ENCODE assay signal across 23 mouse cellular contexts in the genomic region with DNA sequence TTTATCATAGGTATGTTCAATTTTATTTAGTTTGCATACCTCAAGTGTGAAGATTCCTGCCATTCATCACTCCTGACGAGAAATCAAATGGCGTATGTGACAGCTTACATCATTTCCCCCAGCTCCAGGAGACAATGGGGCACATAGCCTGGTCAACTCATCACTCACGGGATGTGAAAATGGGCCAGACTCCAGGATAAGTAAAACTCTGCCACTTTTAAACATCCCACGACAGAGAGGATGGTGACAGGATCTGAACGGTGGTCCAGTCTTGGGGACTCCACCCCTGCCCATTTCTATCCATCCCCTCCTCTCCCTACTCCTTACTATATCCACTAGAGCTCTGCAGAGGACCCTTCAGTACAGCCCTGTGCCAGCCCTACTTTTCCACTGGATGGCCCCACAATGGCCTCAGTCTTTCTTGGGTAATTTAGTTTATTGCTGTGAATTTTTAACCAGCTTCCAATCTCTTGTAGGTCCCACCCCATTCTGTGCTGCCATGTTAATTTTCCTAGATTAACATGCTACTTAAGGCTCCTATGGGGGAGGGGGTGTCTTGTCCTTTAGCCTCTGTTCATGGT. TPM values are rescaled to one million over a fixed set of nuclear protein-coding genes. Genes with fewer than 3 reads are reported as not detected.
DNase-seq lines count a peak whose midpoint lies in the region; ATAC-seq and TF ChIP-seq lines count a peak whose summit lies in the region.
"Had no signal": no experiment of that assay in that cellular context is flagged by ENCODE, and none has a peak within 500 bp of the region (broad histone marks: within the 10 kb centered on the region; RNA-seq: fewer than 3 reads in every experiment).

No protein-coding gene starts in this region.

- H3K4me2 ChIP-seq in kidney, postnatal 0 days (ENCODE audit: low read length) = no peak overlapping the region
- no peak overlapping the region for H3K4me2 ChIP-seq in stomach, embryonic 15.5 days
- H3K4me2 ChIP-seq in stomach, postnatal 0 days (replicated peaks; ENCODE audit: low read depth) = no peak overlapping the region
- H3K4me2 ChIP-seq: embryonic facial prominence, embryonic 12.5 days; forebrain, embryonic 15.5 days; heart, embryonic 11.5 days; hindbrain, embryonic 15.5 days had no signal

- TF ChIP-seq CTCF in gastrocnemius, adult 2 months (IDR thresholded peaks at IDR 0.05) = no peak
- no peak for TF ChIP-seq CTCF in kidney, postnatal 0 days (IDR thresholded peaks at IDR 0.05; ENCODE audit: low read depth)
- TF ChIP-seq CTCF in stomach, postnatal 0 days (IDR thresholded peaks at IDR 0.05; ENCODE audit: low read depth) = no peak

- H3K9ac ChIP-seq in kidney, postnatal 0 days (ENCODE audit: low read depth, low read length) = no peak overlapping the region
- no peak overlapping the region for H3K9ac ChIP-seq in stomach, embryonic 15.5 days
- H3K9ac ChIP-seq in stomach, postnatal 0 days (ENCODE audit: low read length) = no peak overlapping the region
- H3K9ac ChIP-seq: embryonic facial prominence, embryonic 12.5 days; forebrain, embryonic 15.5 days; heart, embryonic 15.5 days; hindbrain, embryonic 15.5 days had no signal

- no peaks in the 10 kb centered on the region for H3K4me1 ChIP-seq in kidney, postnatal 0 days (replicated peaks; ENCODE audit: insufficient read depth, low read length)
- no peaks in the 10 kb centered on the region for H3K4me1 ChIP-seq in stomach, embryonic 15.5 days
- H3K4me1 ChIP-seq in stomach, postnatal 0 days (replicated peaks; ENCODE audit: control insufficient read depth, insufficient read depth) = no peaks in the 10 kb centered on the region
- H3K4me1 ChIP-seq: forebrain, embryonic 15.5 days; hindbrain, embryonic 15.5 days had no signal

- intact Hi-C loops in gastrocnemius, adult 2 months (cut with DNase I) = no loop called here
- intact Hi-C loops in gastrocnemius, postnatal 14 days (cut with DNase I; ENCODE audit: low total_unique reads) = no loop called here

- peak overlapping the region; percentile 64 for H3K27ac ChIP-seq in gastrocnemius, adult 2 months
- H3K27ac ChIP-seq in kidney, postnatal 0 days = no peak overlapping the region
- no peak overlapping the region for H3K27ac ChIP-seq in stomach, embryonic 15.5 days
- H3K27ac ChIP-seq in stomach, postnatal 0 days (replicated peaks) = no peak overlapping the region
- H3K27ac ChIP-seq: embryonic facial prominence, embryonic 12.5 days; forebrain, embryonic 15.5 days; hindbrain, embryonic 10.5 days; hindbrain, embryonic 15.5 days had no signal

- no peak for DNase-seq in gastrocnemius, adult 2 months
- DNase-seq in gastrocnemius, postnatal 14 days = no peak
- no peak for DNase-seq in kidney, postnatal 0 days (ENCODE audit: low spot score)
- no peak for DNase-seq in kidney, postnatal 10 days
- no peak for DNase-seq in stomach, postnatal 0 days (ENCODE audit: low spot score)
- no peak for DNase-seq in frontal cortex, postnatal 14 days (ENCODE audit: low spot score in 2 of 2)
- DNase-seq: adrenal gland, postnatal 10 days; B cell, adult 2 months; cerebellum, adult 11 months; cerebellum, adult 9-10 months; cerebellum, postnatal 25 days; gastrocnemius, postnatal 25 days; heart, postnatal 14 days had no signal

- TF ChIP-seq EP300 in stomach, postnatal 0 days (optimal IDR thresholded peaks at IDR 0.05) = no peak

- ATAC-seq in kidney, postnatal 0 days (replicated peaks; ENCODE audit: low FRiP score, low read depth) = 0 out of 2 replicates have a peak, but pooled peaks have one; percentile 41
- peak; percentile 31; the same call in 1 of the 2 replicates for ATAC-seq in stomach, embryonic 15.5 days (ENCODE audit: insufficient read depth, low FRiP score, low read depth)
- ATAC-seq in stomach, postnatal 0 days (ENCODE audit: low FRiP score, low TSS enrichment) = no peak
- ATAC-seq: CD4-positive, CD25-positive, alpha-beta regulatory T cell, adult 4 months; forebrain, embryonic 15.5 days had no signal

- H3K4me3 ChIP-seq in gastrocnemius, adult 2 months = no peak overlapping the region
- H3K4me3 ChIP-seq in kidney, postnatal 0 days (replicated peaks; ENCODE audit: low read depth, low read length) = no peak overlapping the region
- no peak overlapping the region for H3K4me3 ChIP-seq in stomach, embryonic 15.5 days (replicated peaks)
- no peak overlapping the region for H3K4me3 ChIP-seq in stomach, postnatal 0 days (ENCODE audit: low read depth, low read length)
- H3K4me3 ChIP-seq: embryonic facial prominence, embryonic 12.5 days; forebrain, embryonic 15.5 days; heart, embryonic 15.5 days; hindbrain, embryonic 10.5 days; hindbrain, embryonic 15.5 days had no signal

- no peaks in the 10 kb centered on the region for H3K27me3 ChIP-seq in kidney, postnatal 0 days (ENCODE audit: insufficient read depth, low read length)
- H3K27me3 ChIP-seq in stomach, embryonic 15.5 days (replicated peaks) = no peaks in the 10 kb centered on the region
- no peaks in the 10 kb centered on the region for H3K27me3 ChIP-seq in stomach, postnatal 0 days (ENCODE audit: control insufficient read depth, insufficient read depth, low read length)
- H3K27me3 ChIP-seq: embryonic facial prominence, embryonic 12.5 days; forebrain, embryonic 15.5 days; heart, embryonic 15.5 days; hindbrain, embryonic 15.5 days had no signal

- H3K9me3 ChIP-seq in kidney, postnatal 0 days (replicated peaks; ENCODE audit: low read length) = no peaks in the 10 kb centered on the region
- H3K9me3 ChIP-seq in stomach, embryonic 15.5 days = no peaks in the 10 kb centered on the region
- H3K9me3 ChIP-seq in stomach, postnatal 0 days (ENCODE audit: control insufficient read depth, low read length) = no peaks in the 10 kb centered on the region
- H3K9me3 ChIP-seq: embryonic facial prominence, embryonic 12.5 days; forebrain, embryonic 15.5 days; G1E; heart, embryonic 15.5 days; hindbrain, embryonic 10.5 days; hindbrain, embryonic 15.5 days had no signal

- WGBS in kidney, postnatal 0 days = 82% methylated on average over 5 of the region's 5 CpGs
- 84% methylated on average over 5 of the region's 5 CpGs for whole genome bisulfite sequencing in stomach, embryonic 15.5 days
- WGBS in stomach, postnatal 0 days = 80% methylated on average over 5 of the region's 5 CpGs

- no peaks in the 10 kb centered on the region for H3K36me3 ChIP-seq in kidney, postnatal 0 days (ENCODE audit: insufficient read depth, low read length)
- no peaks in the 10 kb centered on the region for H3K36me3 ChIP-seq in stomach, embryonic 15.5 days
- no peaks in the 10 kb centered on the region for H3K36me3 ChIP-seq in stomach, postnatal 0 days (ENCODE audit: control insufficient read depth, insufficient read depth, low read length)
- H3K36me3 ChIP-seq: embryonic facial prominence, embryonic 12.5 days; forebrain, embryonic 15.5 days; G1E; heart, embryonic 15.5 days; hindbrain, embryonic 10.5 days; hindbrain, embryonic 15.5 days had no signal

RNA-seq across cellular contexts. Expression of a gene that starts 7.5 kb away (rescaled TPM):
- total RNA-seq in gastrocnemius, adult 2 months (2021) = 1 to 10 TPM; 1.5 to 3.6 TPM
- total RNA-seq in gastrocnemius, postnatal 14 days (2021) = 1 to 10 TPM; 1.5 to 2.3 TPM
- 9.7 and 10.7 TPM in 2 replicates for polyA plus RNA-seq in kidney, postnatal 0 days (2015; fragmentation: Nextera tagmentation; extraction: Ambion mirVana)
- polyA plus RNA-seq in stomach, embryonic 15.5 days (2015; fragmentation: Nextera tagmentation; extraction: Ambion mirVana) = 15.5 and 15.8 TPM in 2 replicates
- polyA plus RNA-seq in stomach, postnatal 0 days (2015; fragmentation: Nextera tagmentation; extraction: Ambion mirVana) = 32.6 and 34.5 TPM in 2 replicates
- total RNA-seq: G1E; granulocyte monocyte progenitor cell, adult 5-6 weeks had no signal
- polyA plus RNA-seq: CD4-positive, CD25-positive, alpha-beta regulatory T cell, adult 4 months; G1E had no signal
